Mouse (Mus musculus): ENCODE results near the gene Galnt7. TPM values are rescaled to one million over a fixed set of nuclear protein-coding genes. Genes with fewer than 3 reads are reported as not detected.

Galnt7 gene
- polyA plus RNA-seq, 1 experiment, result 2.0 TPM

DNA sequence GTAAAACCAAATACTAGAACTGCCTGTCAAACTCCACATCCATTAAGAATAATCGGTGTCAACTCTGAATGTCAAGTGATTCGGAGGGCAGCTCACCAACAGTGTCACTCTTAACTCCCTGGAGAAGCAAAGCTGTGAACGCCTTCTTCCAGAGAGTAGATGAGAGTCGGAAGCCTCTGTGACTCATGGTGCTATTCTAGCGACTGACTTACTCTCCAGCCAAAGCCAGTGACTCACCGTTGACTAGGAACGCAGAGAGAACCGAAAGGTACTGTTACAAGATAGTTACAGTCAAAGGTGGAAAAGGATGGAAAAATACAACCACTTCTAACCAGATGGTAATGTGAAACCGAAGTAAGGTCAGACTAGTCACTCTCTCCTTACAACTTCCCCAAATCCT lies 63.7 kb downstream of the Galnt7 start:
- Histone ChIP-seq H3K4me1 (ENCODE audit: control insufficient read depth, insufficient read depth, insufficient read length) (peaks cover 3% of the 10 kb centered on the region; the same call in 1 of the 2 replicates), H3K27me3 (ENCODE audit: control insufficient read depth, insufficient read depth, low read length) (no peaks in the 10 kb centered on the region), H3K27ac (ENCODE audit: insufficient read depth, low read length) (no peak overlapping the region), H3K36me3 (ENCODE audit: control insufficient read depth, insufficient read depth, low read length) (no peaks in the 10 kb centered on the region), H3K4me3 (ENCODE audit: extremely low read depth, insufficient read depth, insufficient read length) (no peak overlapping the region)
- WGBS, result 78% methylated on average over 9 of the region's 9 CpGs
- DNase-seq (ENCODE audit: low read depth in 1 of 2, low spot score in 2 of 2), result no peak
- TF ChIP-seq POLR2A (IDR thresholded peaks at IDR 0.05; ENCODE audit: low read depth, low read length), result no peak
- no peak for TF ChIP-seq CTCF (IDR thresholded peaks at IDR 0.05; ENCODE audit: extremely low read depth, insufficient read depth, insufficient read length, insufficient replicate concordance)

DNA sequence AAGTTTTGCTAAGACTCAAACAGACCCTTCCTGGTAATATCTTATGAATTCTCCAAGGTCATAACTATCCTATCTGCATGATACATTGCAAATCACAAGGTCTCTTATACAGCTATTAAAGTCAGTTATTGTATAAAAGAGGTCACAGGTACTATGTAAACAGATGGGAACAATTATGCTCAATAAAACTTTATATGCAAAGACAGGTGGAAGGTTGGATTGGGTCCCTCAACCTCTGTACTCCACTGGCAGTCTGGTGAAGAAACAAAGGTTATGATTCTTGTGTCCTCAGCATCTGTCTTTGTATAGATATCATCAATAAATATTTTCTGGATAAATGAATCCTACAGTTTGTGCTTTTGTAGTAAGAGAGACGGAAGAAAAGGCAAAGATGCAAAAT lies 64.2 kb downstream of the Galnt7 start:
- Histone ChIP-seq H3K4me1 (ENCODE audit: control insufficient read depth, insufficient read depth, insufficient read length) (peaks cover 3% of the 10 kb centered on the region; the same call in 1 of the 2 replicates), H3K27ac (ENCODE audit: insufficient read depth, low read length) (no peak overlapping the region), H3K36me3 (ENCODE audit: control insufficient read depth, insufficient read depth, low read length) (peaks cover 2% of the 10 kb centered on the region; the same call in 1 of the 2 replicates), H3K4me3 (ENCODE audit: extremely low read depth, insufficient read depth, insufficient read length) (no peak overlapping the region), H3K27me3 (ENCODE audit: control insufficient read depth, insufficient read depth, low read length) (no peaks in the 10 kb centered on the region)
- 93% methylated on average over 1 of the region's 1 CpGs for WGBS
- TF ChIP-seq CTCF (IDR thresholded peaks at IDR 0.05; ENCODE audit: extremely low read depth, insufficient read depth, insufficient read length, insufficient replicate concordance) (no peak), POLR2A (IDR thresholded peaks at IDR 0.05; ENCODE audit: low read depth, low read length) (no peak)
- no peak for DNase-seq (ENCODE audit: low read depth in 1 of 2, low spot score in 2 of 2)

DNA sequence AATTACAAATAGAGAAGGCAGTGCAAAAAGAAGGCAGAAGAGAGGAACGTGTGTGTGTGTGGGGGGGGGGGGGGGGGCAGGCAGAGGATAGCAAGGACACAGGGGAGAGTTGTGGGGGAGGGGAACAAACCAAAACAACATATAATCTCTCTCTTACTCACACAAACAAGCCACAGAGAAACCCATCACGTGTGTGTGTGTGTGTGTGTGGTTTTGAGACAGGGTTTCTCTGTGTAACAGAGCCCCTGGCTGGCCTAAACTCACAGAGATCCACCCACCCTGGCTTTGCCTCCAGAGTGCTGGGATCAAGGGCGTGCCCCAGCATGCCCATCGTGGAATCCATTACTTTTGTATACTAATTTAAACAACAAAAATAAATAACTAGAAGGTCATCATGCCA lies 66.2 kb downstream of the Galnt7 start:
- no peak for DNase-seq (ENCODE audit: low read depth in 1 of 2, low spot score in 2 of 2)
- TF ChIP-seq CTCF (IDR thresholded peaks at IDR 0.05; ENCODE audit: extremely low read depth, insufficient read depth, insufficient read length, insufficient replicate concordance) (no peak), POLR2A (IDR thresholded peaks at IDR 0.05; ENCODE audit: low read depth, low read length) (no peak)
- no peaks in the 10 kb centered on the region for H3K27me3 ChIP-seq (ENCODE audit: control insufficient read depth, insufficient read depth, low read length)
- H3K27ac ChIP-seq (ENCODE audit: insufficient read depth, low read length), result no peak overlapping the region
- peaks cover 3% of the 10 kb centered on the region; the same call in 1 of the 2 replicates for H3K36me3 ChIP-seq (ENCODE audit: control insufficient read depth, insufficient read depth, low read length)
- WGBS, result 52% methylated on average over 4 of the region's 4 CpGs
- H3K4me1 ChIP-seq (ENCODE audit: control insufficient read depth, insufficient read depth, insufficient read length), result no peaks in the 10 kb centered on the region; the same call in 1 of the 2 replicates
- H3K4me3 ChIP-seq (ENCODE audit: extremely low read depth, insufficient read depth, insufficient read length), result no peak overlapping the region

DNA sequence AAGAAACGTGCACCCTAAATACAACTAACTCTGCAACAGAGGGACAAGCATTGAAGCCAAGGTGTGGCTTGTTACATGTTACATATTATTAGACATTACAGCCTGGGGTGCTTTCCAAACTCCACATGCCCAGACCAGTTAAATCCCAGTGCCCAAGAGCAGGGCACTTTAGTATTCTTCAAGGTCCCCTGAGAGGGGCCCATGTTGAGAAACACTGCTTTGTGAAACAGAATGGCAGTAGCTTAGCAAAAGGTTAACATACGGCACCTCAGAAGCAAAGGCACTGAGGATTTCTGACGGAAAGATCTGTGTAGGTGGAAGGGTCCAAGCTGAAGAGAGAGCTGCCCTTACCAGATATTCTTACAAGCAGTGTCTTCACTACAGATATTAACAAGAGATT lies 67.0 kb downstream of the Galnt7 start:
- whole genome bisulfite sequencing, result 90% methylated on average over 3 of the region's 3 CpGs

DNA sequence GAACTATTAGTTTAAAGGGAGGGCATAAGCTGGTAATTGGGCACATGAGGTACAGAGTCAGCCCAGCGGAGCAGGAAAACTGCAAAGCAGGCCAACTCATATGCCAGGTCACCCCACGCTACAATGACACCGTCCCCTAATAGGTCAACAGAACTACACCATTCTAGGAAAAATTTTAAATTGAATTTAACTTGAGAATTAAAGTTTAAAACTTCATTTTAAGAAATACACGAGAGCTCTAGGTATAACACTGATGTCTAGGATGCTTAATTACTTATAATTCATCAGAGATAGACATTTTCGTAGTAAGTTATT lies 67.7 kb downstream of the Galnt7 start:
- 95% methylated on average over 5 of the region's 5 CpGs for WGBS

More for the DNA sequence above, 67.0 kb downstream of the Galnt7 start:
- Histone ChIP-seq H3K4me1 (ENCODE audit: control insufficient read depth, insufficient read depth, insufficient read length) (no peaks in the 10 kb centered on the region; the same call in 1 of the 2 replicates), H3K27me3 (ENCODE audit: control insufficient read depth, insufficient read depth, low read length) (no peaks in the 10 kb centered on the region), H3K4me3 (ENCODE audit: extremely low read depth, insufficient read depth, insufficient read length) (no peak overlapping the region), H3K27ac (ENCODE audit: insufficient read depth, low read length) (no peak overlapping the region), H3K36me3 (ENCODE audit: control insufficient read depth, insufficient read depth, low read length) (peaks cover 3% of the 10 kb centered on the region; the same call in 1 of the 2 replicates)
- DNase-seq (ENCODE audit: low read depth in 1 of 2, low spot score in 2 of 2), result no peak
- TF ChIP-seq POLR2A (IDR thresholded peaks at IDR 0.05; ENCODE audit: low read depth, low read length) (no peak), CTCF (IDR thresholded peaks at IDR 0.05; ENCODE audit: extremely low read depth, insufficient read depth, insufficient read length, insufficient replicate concordance) (no peak)

DNA sequence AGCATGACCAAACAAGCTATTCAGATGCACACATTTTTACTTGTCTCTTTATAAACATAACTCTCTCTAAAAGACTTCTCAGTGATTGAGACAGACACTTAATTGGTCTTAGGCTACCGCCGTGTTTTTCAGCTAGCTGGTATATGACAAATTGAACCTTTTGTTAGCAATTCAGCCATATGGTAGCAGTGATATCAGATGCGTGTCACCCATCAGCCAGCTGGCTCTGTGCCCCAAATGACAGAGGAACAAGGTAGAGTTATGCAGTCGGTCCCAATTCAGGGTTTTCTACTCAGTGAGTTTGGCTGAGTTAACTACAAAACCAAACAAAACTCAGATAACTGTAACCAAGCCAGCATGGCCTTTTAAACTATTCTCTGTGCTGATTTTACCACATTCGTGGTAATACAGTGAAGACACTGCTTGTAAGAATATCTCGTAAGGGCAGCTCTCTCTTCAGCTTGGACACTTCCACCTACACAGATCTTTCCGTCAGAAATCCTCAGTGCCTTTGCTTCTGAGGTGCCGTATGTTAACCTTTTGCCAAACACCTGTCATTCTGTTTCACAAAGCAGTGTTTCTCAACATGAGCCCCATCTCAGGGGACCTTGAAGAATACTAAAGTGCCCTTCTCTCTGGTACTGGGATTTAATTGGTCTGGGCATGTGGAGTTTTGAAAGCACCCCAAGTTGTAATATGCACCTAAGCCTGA lies 68.3 kb downstream of the Galnt7 start:
- 76% methylated on average over 8 of the region's 8 CpGs for WGBS
- peaks cover 3% of the 10 kb centered on the region; the same call in 1 of the 2 replicates for H3K36me3 ChIP-seq (ENCODE audit: control insufficient read depth, insufficient read depth, low read length)

More for the DNA sequence above, 67.7 kb downstream of the Galnt7 start:
- TF ChIP-seq CTCF (IDR thresholded peaks at IDR 0.05; ENCODE audit: extremely low read depth, insufficient read depth, insufficient read length, insufficient replicate concordance) (no peak), POLR2A (IDR thresholded peaks at IDR 0.05; ENCODE audit: low read depth, low read length) (no peak)
- no peak for DNase-seq (ENCODE audit: low read depth in 1 of 2, low spot score in 2 of 2)
- Histone ChIP-seq H3K36me3 (ENCODE audit: control insufficient read depth, insufficient read depth, low read length) (peaks cover 3% of the 10 kb centered on the region; the same call in 1 of the 2 replicates), H3K4me3 (ENCODE audit: extremely low read depth, insufficient read depth, insufficient read length) (no peak overlapping the region), H3K27ac (ENCODE audit: insufficient read depth, low read length) (no peak overlapping the region), H3K4me1 (ENCODE audit: control insufficient read depth, insufficient read depth, insufficient read length) (no peaks in the 10 kb centered on the region; the same call in 1 of the 2 replicates), H3K27me3 (ENCODE audit: control insufficient read depth, insufficient read depth, low read length) (no peaks in the 10 kb centered on the region)

DNA sequence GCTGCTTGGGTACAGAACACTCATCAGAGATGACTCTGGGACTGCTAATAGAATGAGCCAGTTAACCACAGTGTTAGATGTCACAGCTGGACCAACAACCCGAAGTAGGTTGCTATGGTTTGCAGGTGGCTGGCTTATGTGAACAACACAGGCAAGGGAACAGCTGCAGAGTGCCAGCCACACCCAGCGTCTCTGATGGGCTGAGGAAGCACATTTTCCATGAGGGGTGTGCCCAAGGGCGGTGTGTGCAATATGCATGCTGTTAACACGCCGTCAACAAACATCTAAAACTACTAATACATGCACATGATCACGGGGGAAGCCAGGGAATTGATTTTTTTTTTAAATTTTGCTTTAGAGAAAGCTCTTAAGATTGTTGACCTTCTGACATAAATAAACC lies 73.0 kb downstream of the Galnt7 start:
- WGBS, result 21% methylated on average over 6 of the region's 6 CpGs
- Histone ChIP-seq H3K4me3 (ENCODE audit: extremely low read depth, insufficient read depth, insufficient read length) (no peak overlapping the region), H3K27me3 (ENCODE audit: control insufficient read depth, insufficient read depth, low read length) (no peaks in the 10 kb centered on the region), H3K4me1 (ENCODE audit: control insufficient read depth, insufficient read depth, insufficient read length) (peaks cover 10% of the 10 kb centered on the region; the same call in 1 of the 2 replicates), H3K27ac (ENCODE audit: insufficient read depth, low read length) (no peak overlapping the region), H3K36me3 (ENCODE audit: control insufficient read depth, insufficient read depth, low read length) (peaks cover 3% of the 10 kb centered on the region; the same call in 1 of the 2 replicates)
- no peak for TF ChIP-seq POLR2A (IDR thresholded peaks at IDR 0.05; ENCODE audit: low read depth, low read length)
- no peak for TF ChIP-seq CTCF (IDR thresholded peaks at IDR 0.05; ENCODE audit: extremely low read depth, insufficient read depth, insufficient read length, insufficient replicate concordance)
- peak; percentile 27 to 58 for DNase-seq (ENCODE audit: low read depth in 1 of 2, low spot score in 2 of 2)

More for the DNA sequence above, 68.3 kb downstream of the Galnt7 start:
- H3K4me1 ChIP-seq (ENCODE audit: control insufficient read depth, insufficient read depth, insufficient read length), result no peaks in the 10 kb centered on the region; the same call in 1 of the 2 replicates
- TF ChIP-seq CTCF (IDR thresholded peaks at IDR 0.05; ENCODE audit: extremely low read depth, insufficient read depth, insufficient read length, insufficient replicate concordance) (no peak), POLR2A (IDR thresholded peaks at IDR 0.05; ENCODE audit: low read depth, low read length) (no peak)
- no peak overlapping the region for H3K4me3 ChIP-seq (ENCODE audit: extremely low read depth, insufficient read depth, insufficient read length)
- no peak for DNase-seq (ENCODE audit: low read depth in 1 of 2, low spot score in 2 of 2)
- no peak overlapping the region for H3K27ac ChIP-seq (ENCODE audit: insufficient read depth, low read length)
- H3K27me3 ChIP-seq (ENCODE audit: control insufficient read depth, insufficient read depth, low read length), result no peaks in the 10 kb centered on the region

All from spleen, adult 2 months (tissue).